Mouse (Mus musculus): ENCODE data around the gene Lmx1a. TPM values are rescaled to one million over a fixed set of nuclear protein-coding genes. Genes with fewer than 3 reads are reported as not detected.

Lmx1a gene
- total RNA-seq, 2 experiments from 2014 or later, result not detected

DNA sequence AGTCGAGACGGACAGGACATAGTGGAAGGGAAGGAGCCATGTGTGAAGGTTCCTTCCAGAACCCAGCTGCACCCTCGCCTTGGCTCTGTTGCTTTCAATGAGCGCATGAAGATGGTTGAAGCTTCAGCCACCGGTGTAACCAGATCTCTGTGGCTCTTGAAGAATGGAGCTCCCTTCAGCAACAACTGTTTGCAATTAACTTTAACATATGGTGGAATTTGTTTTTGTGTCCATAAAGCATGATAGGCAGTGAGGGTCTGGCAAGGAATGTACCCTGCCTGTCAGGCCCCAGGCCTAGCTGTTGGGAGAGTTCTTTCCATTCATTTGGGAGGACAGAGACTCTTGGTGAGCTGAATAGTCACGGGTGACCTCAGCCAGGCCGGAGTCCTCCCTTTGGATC lies 81.4 kb downstream of the Lmx1a start:
- intact Hi-C loops (cut with DNase I), result no loop called here

DNA sequence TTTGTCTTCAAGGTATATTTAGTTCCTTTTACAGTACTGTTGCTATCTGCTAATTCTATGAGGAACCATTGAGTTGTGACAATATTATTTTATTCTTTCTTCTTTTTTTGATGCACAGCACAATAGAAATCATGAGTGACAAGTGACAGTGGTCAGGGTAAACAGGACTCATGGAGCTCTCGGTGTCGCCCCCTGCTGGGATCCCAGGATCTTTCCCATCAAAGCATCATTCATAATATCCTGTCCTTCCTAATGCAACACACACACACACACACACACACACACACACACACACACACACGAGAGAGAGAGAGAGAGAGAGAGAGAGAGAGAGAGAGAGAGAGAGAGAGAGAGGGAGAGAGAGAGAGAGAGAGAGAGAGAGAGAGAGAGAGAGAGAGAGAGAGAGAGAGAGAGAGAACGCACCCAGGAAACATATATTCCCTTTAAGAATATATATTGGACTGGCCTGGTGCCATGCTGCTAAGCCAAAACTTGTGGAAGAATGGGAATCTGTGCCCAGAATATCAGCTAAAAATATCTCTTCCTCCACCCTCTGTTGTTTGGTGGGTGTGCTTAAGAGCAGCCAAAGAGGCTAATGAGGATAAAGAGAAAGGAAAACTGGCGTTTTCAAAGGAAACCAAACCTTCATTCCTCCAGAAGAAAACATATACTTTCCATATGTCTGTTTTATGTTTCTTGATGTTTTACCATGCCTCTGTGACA lies 90.9 kb downstream of the Lmx1a start:
- intact Hi-C loops (cut with DNase I), result loop anchor here (10.0 kb wide), 1 partner anchor 115 kb away; no protein-coding TSS in a partner anchor
- DNase-seq (ENCODE audit: low spot score in 2 of 2), result peak; percentile 66 to 83

More for the DNA sequence above, 81.4 kb downstream of the Lmx1a start:
- DNase-seq (ENCODE audit: low spot score in 2 of 2), result no peak

DNA sequence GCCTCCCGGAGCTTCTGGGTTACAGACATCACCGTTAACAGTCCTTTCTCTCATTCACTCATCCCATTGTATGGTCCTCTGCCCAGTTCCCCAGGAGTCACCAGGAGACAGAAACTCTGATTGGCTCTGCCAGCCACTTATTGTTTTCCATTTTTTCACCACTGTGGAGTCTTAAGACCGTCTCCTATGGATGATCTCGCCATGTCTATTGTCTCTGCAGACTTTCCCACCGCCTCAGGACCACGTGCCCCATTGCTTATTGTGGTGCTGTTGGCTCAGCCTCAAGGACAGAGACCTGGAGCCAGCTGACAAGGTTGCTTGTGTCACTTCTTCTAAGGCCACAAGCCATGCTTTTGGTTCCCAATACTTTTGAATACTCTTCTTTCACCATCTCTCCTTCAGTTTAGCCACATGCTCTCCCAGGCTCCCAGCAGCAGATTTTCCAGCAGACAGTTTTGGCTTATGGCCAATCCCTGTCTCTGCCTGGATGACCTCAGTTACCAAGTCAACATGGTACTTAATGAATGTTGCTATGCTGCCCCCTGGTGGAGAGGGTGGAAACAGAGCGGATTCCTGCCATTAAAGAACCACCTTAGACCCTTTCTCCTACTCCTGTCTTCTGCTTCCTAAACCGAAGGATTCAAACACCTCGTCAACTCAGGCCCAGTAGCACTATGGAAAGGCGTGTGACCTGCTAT lies 92.9 kb downstream of the Lmx1a start:
- DNase-seq (ENCODE audit: low spot score in 2 of 2), result peak; percentile 48 to 52
- intact Hi-C loops (cut with DNase I), result loop anchor here (10.0 kb wide), 1 partner anchor 113 kb away; no protein-coding TSS in a partner anchor

DNA sequence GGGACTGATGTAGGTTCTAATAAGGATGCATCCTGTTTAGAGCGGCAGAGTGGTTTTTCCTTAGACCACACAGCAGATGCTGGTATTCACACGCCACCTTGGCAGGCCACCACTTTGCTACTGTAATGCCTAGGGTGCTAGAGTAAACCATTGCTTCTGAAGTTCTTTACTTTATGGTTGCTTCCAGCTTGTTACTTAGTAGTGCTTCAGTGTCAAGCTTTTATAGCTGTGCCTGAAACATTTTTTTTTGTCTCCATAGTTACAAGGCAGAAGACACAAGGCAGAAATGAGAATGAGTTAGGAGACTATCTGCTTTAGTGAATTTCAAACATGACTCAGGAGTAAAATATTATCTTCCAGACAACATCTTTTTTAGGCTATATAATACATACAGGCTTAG lies 95.0 kb downstream of the Lmx1a start:
- peak; percentile 9 to 63 for DNase-seq (ENCODE audit: low spot score in 2 of 2)
- intact Hi-C loops (cut with DNase I), result loop anchor here (10.0 kb wide), 1 partner anchor 111 kb away; no protein-coding TSS in a partner anchor

DNA sequence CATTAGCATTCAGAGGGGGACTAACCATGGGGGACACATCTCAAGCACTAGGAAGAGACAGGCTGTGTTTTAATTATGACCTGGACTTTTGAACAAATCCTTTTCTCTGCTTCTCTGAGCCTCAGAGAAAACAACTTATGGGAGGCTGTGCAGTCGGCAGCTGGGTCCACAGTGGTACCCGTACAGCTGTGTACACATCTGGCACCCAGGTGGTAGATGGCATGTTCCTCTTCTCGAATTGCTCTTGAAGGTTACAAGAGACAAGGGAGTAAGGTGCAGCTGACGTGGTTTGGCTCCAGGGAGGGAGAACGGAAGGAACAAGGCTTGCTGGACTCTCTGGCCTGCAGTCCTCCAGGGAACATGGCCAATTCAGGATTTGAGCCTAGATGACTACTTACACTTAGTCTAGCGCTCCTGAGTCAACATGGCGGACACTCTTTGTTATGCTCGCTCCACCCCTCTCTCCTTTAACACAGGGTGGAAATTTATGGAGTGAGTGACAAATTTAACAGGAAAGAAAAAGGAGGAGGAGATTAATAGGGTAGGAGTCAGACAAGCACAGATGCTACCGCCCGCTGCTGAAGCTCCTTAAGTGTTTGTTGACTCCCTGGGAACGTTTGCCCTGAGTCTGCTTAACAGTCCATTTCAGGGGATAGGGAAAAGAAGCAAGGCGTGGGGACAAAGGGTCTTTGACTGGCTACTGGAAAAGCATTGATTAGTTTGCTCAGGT lies 99.8 kb downstream of the Lmx1a start:
- intact Hi-C loops (cut with DNase I), result loop anchor here (2.0 to 10.0 kb wide), 2 partner anchors 34 to 106 kb away; no protein-coding TSS in a partner anchor
- no peak for DNase-seq (ENCODE audit: low spot score in 2 of 2)

DNA sequence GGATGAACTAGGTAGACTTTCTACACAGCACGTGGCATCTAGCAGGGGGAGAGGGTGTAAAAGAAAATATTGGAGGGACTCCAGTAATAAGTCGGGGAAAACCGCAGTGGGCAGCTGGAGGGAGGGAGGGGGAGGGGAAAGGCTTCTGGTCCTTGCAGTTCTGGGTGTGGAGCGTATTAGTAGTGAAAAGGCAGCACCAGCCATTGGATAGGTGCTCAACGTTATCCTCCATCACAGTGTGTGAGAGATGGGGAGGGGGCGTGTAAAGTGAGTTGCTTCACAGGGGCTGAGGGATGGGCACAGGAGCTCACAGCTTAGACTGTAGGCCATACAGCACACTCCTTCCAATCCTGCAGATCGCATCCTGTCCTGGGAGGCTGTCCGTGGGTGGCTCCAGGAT lies 100.4 kb downstream of the Lmx1a start:
- no peak for DNase-seq (ENCODE audit: low spot score in 2 of 2)
- intact Hi-C loops (cut with DNase I), result loop anchor here (2.0 to 10.0 kb wide), 2 partner anchors 35 to 105 kb away; no protein-coding TSS in a partner anchor

DNA sequence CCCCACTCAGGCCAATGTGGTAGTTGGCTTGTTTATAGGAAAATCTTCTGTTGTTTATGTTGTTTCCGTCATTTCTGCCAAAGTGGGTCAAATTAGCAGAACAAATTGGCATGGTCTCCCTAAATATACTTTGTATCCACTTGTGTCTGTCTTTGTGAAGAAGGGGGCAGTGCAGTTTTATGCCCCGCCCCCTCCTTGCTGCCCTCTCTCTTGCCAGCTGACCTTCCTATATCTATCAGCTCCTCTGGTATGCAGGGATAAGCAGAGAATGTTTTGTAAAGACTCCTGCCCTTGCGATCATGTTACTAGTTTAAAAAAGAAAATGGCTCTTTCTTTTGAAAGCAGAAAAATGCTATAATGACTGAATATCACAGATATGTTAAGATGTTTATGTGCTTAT lies 101.7 kb downstream of the Lmx1a start:
- intact Hi-C loops (cut with DNase I), result no loop called here
- no peak for DNase-seq (ENCODE audit: low spot score in 2 of 2)

DNA sequence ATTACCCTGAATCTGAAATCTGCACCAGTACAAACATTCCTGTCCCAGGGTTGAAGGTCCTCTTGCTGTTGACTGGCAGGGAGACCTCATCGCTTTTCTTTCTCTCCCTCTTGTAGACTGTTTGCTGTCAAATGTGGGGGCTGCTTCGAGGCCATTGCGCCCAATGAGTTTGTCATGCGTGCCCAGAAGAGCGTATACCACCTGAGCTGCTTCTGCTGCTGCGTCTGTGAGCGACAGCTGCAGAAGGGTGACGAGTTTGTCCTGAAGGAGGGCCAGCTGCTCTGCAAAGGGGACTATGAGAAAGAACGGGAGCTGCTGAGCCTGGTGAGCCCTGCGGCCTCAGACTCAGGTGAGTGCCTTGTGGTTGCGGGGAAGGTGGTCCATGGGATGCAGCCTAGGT lies 102.2 kb downstream of the Lmx1a start:
- no peak for DNase-seq (ENCODE audit: low spot score in 2 of 2)
- intact Hi-C loops (cut with DNase I), result no loop called here

DNA sequence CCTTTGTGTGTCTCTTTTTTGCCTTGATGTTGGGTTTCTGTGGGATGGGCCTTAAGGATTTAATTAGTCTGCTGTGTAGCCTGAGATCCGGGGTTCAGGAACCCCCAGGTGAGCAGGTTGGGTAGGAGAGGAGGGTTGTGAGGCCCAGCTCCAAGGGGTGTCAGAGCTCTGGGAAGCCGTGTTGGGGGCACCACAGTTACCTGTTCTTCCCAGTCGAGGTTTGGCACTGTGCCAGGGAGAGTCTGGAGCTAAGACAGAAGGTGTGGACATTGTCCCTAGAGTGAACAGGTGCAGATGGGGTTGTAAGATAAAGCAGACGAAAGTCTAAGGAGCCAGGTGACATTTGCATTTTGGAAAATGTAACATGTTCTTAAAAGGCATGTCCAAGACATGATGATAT lies 112.9 kb downstream of the Lmx1a start:
- intact Hi-C loops (cut with DNase I), result no loop called here
- DNase-seq (ENCODE audit: low spot score in 2 of 2), result no peak

DNA sequence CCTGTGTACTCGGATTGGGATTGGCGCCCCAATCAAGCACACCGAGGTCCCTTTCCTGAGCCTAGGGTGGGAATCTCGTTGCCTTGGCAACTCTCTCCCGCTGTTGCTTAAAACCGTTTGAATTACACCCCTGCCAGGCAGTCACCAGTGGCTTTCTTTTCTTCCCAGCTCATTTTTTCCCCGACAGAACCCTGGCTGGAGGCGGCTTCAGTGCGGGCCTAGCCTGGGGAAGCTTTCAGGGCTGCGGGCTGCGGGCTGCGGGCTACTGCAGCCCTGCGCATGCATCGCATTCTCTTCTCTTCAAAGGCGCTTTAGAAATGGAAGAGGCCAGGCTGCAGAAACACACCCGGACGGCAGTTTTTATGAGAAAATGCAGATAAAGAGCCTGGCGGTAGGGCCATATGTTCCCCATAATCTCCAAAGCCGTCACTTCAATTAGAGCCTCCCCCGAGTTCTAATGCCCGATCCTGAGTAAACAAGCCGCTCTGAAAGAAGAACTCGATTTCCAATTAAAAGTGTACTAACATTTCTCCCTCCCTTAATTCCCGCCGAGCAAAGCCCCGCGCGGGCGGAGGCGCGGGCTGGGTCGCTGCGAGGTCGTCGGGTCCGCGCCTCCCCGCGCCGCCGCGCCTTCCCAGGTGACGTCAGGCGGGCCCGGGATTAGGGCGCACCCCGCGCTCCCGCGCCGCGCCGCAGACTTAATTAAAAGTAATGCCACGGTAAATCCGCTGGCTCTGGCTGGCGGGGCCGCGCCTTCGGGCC lies 113.7 kb downstream of the Lmx1a start:
- peak; percentile 50 to 64 for DNase-seq (ENCODE audit: low spot score in 2 of 2)
- intact Hi-C loops (cut with DNase I), result no loop called here

DNA sequence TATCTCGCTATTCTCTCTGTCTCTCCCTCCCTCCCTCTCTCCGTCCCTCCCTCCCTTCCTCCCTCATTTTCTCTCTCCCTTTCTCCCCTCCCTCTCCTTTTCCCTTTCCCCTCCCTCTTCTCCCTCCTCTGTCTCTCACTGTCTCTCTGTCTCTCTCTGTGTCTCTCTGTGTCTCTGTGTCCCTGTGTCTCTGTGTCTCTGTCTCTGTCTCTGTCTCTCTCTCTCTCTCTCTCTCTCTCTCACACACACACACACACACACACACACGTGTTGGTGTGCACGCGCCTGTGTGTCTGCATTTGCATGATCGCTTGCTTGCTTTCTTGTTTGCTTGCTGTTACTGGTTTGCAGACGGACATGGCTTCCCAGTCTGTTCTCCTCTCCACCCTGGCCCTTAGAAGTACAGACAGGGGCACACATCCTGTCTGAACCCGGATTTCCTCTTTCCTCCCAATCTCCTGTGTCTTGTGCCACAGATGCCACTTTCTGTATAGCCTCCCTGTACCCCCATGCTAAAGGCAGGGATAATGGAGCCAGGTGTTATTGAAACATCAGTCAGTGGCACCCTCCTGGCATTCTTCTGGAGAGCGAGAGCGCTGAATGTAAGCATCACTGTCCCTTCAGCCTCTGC lies 114.4 kb downstream of the Lmx1a start:
- intact Hi-C loops (cut with DNase I), result no loop called here

DNA sequence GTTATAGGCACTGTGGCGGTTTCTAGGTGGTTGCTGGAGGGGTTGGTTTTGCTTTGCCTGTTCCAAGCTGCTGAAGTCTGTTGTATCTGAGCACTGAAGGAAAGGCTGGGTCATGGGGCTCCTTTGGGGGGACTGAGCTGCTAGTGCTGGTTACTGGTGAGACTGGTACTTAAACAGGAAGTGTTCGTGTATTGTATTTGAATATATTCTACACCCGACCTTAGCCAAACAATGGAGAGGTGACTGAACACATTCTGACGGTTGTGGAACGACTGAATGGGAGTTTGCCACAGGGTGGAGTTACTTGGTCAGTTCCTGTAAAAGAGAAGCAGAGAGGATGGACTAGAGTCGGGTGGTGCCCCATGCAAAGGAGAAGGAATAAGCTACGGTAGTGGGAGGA lies 115.8 kb downstream of the Lmx1a start:
- intact Hi-C loops (cut with DNase I), result no loop called here

More for the DNA sequence above, 114.4 kb downstream of the Lmx1a start:
- no peak for DNase-seq (ENCODE audit: low spot score in 2 of 2)

DNA sequence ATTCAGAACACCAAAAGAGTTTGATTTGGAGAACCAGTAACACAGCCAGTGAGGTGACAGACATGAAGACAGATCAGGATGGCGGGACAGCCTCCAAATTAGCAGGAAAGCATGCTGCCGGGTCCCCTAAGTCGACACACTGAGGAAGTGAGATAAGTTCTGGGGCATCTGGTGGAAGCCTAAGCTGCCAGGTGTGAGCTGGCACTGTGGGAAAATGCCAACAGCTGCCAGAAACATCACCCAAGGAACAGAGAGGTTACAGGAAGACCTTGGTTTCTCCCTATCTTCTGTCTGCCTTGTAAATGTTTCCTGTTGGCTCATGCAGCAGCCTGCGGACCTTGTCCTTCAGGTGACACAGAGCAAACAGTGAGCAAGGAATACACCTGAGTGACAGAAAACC lies 122.1 kb downstream of the Lmx1a start:
- no peak for DNase-seq (ENCODE audit: low spot score in 2 of 2)
- intact Hi-C loops (cut with DNase I), result no loop called here

More for the DNA sequence above, 115.8 kb downstream of the Lmx1a start:
- no peak for DNase-seq (ENCODE audit: low spot score in 2 of 2)

DNA sequence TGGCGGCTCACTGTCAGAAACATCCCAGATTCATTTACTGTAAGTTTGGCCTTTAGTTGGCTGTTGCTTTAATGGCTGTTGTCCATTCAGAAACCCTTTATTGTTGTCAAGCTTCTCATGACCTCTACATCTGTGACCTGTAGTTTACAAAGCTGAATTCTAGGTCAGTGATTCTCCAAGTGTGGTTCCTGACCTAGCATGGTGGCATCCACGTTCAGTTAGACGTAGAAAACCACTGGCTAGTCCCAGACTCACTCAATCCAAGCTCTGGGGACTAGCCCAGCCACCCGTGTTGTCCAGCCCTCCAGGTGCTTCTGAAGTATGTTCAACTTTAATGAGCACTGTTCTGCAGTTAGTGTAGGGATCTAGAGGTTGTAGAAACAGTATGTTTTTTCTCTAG lies 126.1 kb downstream of the Lmx1a start:
- intact Hi-C loops (cut with DNase I), result no loop called here
- DNase-seq (ENCODE audit: low spot score in 2 of 2), result no peak

DNA sequence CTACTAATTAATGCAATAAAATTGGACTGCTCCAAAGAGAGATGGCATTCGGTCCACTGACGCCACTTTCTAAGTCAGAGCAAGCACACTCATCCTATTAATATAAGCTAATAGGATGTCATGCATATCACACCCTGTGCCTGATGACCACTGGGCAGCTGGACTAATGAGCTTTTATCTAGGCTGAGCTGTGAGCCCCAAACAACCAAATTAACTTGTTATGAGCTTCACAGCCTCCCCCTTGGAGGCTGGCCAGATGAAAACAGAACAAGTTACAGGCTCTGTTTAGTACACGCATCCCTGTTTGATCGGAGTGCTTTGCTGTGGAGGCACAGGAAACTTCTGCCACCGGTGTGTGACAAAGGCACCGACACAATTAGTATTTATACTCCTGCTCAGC lies 128.0 kb downstream of the Lmx1a start:
- intact Hi-C loops (cut with DNase I), result no loop called here

DNA sequence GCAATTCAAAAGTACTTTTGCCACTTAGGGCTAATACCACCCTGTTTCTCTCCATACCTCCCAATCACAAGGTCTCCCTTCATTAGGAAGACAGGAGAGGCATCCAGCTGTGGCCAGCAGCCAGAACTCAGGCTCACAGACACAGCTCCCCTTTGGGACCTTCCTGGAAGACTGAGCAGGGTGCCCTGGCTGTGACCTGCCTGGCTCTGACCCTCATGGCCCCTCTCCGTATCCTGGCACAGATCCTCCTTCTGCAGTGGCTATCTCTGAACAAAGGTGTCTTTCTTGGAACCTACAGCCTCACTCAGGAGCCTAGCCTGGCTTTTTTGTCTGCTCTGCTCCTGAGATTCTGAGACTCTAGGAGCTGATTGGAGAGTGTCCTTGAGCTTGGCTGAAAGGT lies 128.6 kb downstream of the Lmx1a start:
- intact Hi-C loops (cut with DNase I), result no loop called here
- no peak for DNase-seq (ENCODE audit: low spot score in 2 of 2)

More for the DNA sequence above, 128.0 kb downstream of the Lmx1a start:
- DNase-seq (ENCODE audit: low spot score in 2 of 2), result no peak

DNA sequence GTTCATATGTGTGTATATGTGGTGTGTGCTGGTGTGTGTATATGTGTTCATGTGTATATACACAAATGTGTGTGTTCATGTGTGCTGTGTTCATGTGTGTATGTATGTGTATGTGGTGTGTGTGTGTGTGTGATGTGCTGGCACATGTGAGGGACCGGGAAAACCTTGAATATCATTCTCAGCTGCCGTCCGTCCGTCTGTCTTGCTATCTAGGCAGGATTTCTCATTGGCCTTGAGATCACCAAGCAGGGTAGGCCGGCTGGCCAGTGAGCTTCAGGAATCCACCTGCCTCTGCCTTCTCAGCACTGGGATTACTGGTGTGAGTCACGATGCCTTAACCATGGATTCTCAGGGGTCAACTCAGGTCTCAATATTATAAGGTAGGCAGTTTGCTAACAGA lies 131.0 kb downstream of the Lmx1a start:
- intact Hi-C loops (cut with DNase I), result no loop called here
- no peak for DNase-seq (ENCODE audit: low spot score in 2 of 2)

DNA sequence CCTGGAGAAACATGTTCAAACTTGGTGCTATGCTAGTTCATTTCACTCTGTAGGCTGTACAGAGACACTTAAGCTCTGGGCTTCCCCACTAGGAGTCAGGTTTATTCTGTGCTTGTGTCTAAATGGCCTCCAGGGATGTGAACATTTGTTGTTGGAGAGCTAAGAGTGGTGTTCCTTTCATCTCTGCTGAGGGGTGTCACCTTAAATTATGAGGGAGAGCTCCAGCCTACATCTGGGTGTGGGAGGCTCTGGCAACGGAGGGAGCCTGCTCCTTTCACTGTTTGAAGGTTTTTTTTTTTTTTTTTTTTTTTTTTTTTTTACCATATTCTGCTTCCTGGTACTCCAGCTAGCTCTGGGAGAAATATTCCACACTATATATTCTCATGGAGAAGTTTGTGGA lies 132.1 kb downstream of the Lmx1a start:
- DNase-seq (ENCODE audit: low spot score in 2 of 2), result no peak
- intact Hi-C loops (cut with DNase I), result no loop called here

DNA sequence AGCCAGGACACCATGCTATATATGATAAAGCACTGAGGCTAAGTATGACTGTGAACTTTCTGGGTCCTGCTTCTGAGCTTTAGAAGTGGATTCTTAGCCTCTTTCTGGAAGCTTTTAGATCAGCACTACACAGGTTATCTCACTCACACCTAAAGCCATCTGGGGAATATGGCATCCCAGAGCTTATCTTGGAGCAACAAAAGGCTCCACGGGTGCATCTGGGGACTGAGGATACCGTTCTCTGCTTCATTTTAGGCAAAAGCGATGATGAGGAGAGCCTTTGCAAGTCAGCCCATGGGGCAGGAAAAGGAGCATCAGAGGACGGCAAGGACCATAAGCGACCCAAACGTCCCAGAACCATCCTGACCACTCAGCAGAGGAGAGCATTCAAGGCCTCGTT lies 141.3 kb downstream of the Lmx1a start:
- no peak for DNase-seq (ENCODE audit: low spot score in 2 of 2)
- intact Hi-C loops (cut with DNase I), result no loop called here
